Mouse (Mus musculus) limb, embryonic 14.5 days (tissue): ENCODE measurements around the gene Ggn. TPM values are rescaled to one million over a fixed set of nuclear protein-coding genes. Genes with fewer than 3 reads are reported as not detected.
"Not testable (repeated sequence)": the region's sequence is repeated elsewhere in the genome, so short reads cannot be mapped to it uniquely, and the experiment has no call there.

ENCODE experiments used
- ATAC-seq: fragments of 200-750 bp; cut with Nextera tagmentation; 2 replicates; pipeline ENCODE4 v1.8.0; 2017; ENCODE audit warnings: low read depth, moderate number of reproducible peaks, moderate TSS enrichment; ENCODE audit not compliant: low FRiP score
- DNase-seq: peaks from one replicate; pipeline ENCODE4 v3.0.0-alpha.2; 2015; ENCODE audit warnings: low spot score
- H3K27ac ChIP-seq: fragments of 300-500 bp; sonication (generic); replicated peaks from 2 replicates; pipeline ENCODE4 v1.5.1; 2014; ENCODE audit warnings: low read depth, mild to moderate bottlenecking, low read length, moderate library complexity, mixed read lengths
- H3K27me3 ChIP-seq: fragments of 300-500 bp; sonication (generic); 2 replicates; pipeline ENCODE4 v1.6.1; 2014; ENCODE audit warnings: low read length, mixed read lengths; ENCODE audit not compliant: control insufficient read depth, insufficient read depth
- H3K36me3 ChIP-seq: fragments of 300-500 bp; sonication (generic); 2 replicates; pipeline ENCODE4 v1.6.1; 2014; ENCODE audit warnings: mild to moderate bottlenecking, low read length, moderate library complexity, mixed read lengths; ENCODE audit not compliant: control insufficient read depth, insufficient read depth
- H3K4me1 ChIP-seq: fragments of 300-500 bp; sonication (generic); 2 replicates; pipeline ENCODE4 v1.6.1; 2014; ENCODE audit warnings: antibody characterized with exemption, low read length, mixed read lengths; ENCODE audit not compliant: control insufficient read depth, insufficient read depth
- H3K4me2 ChIP-seq: fragments of 300-500 bp; sonication (generic); replicated peaks from 2 replicates; pipeline ENCODE4 v1.6.1; 2014; ENCODE audit warnings: low read depth, mild to moderate bottlenecking, low read length, moderate library complexity; ENCODE audit not compliant: severe bottlenecking
- H3K4me3 ChIP-seq: fragments of 300-500 bp; sonication (generic); replicated peaks from 2 replicates; pipeline ENCODE4 v1.5.1; 2014; ENCODE audit warnings: low read length
- H3K9ac ChIP-seq: fragments of 300-500 bp; sonication (generic); 2 replicates; pipeline ENCODE4 v1.6.1; 2014; ENCODE audit warnings: mild to moderate bottlenecking, low read depth, low read length, moderate library complexity; ENCODE audit not compliant: severe bottlenecking
- H3K9me3 ChIP-seq: fragments of 300-500 bp; sonication (generic); 2 replicates; pipeline ENCODE4 v1.6.1; 2016; ENCODE audit warnings: low read length; ENCODE audit not compliant: control insufficient read depth
- POLR2A ChIP-seq: fragments of 200-500 bp; IDR thresholded peaks from 2 replicates; pipeline ENCODE4 v1.8.0; 2012; ENCODE audit warnings: inconsistent platforms, mild to moderate bottlenecking, moderate library complexity, borderline replicate concordance; ENCODE audit not compliant: insufficient read depth, insufficient read length; ENCODE audit errors: extremely low read depth
- WGBS: fragments of 180-500 bp; shearing (Covaris S2); extraction: QIAGEN DNeasy Blood & Tissue Kit; methylation state at CpG from one replicate; pipeline ENCODE4 v1.1.7; 2014; 5-methylcytosine and 5-hydroxymethylcytosine counted together
- polyA plus RNA-seq, 2 experiments: library from polyadenylated mRNA; depleted of rRNA in 1 of 2; stranded (reverse) in 1 of 2; unstranded in 1 of 2; fragments of >200 nt; fragmentation: Nextera tagmentation in 1 of 2; extraction: Ambion mirVana in 1 of 2; gene quantifications; 2 replicates each; pipeline versions ENCODE4 v1.2.1 to v1.2.3; 2012 to 2014

Gene Ggn
- polyA plus RNA-seq, 2 experiments: 0.45 to 0.91 TPM

GRCm38 (mm10) chr7:29126173-29126915 is 43.7 kb upstream of the Ggn start:
- 0 out of 2 replicates have a peak, but pooled peaks cover 8% of the 10 kb centered on the region for H3K4me1 ChIP-seq
- H3K4me3 ChIP-seq: no peak overlapping the region
- no peaks in the 10 kb centered on the region for H3K36me3 ChIP-seq
- H3K9ac ChIP-seq: no peak overlapping the region
- no peaks in the 10 kb centered on the region for H3K27me3 ChIP-seq
- ATAC-seq (no peak), DNase-seq (peak; percentile 40)
- TF ChIP-seq POLR2A: no peak
- no peak overlapping the region for H3K27ac ChIP-seq
- WGBS: 13% methylated on average over 7 of the region's 7 CpGs
- no peaks in the 10 kb centered on the region for H3K9me3 ChIP-seq
- H3K4me2 ChIP-seq: no peak overlapping the region

GRCm38 (mm10) chr7:29128725-29129124 is 41.3 kb upstream of the Ggn start:
- Histone ChIP-seq H3K27me3 (no peaks in the 10 kb centered on the region), H3K9me3 (no peaks in the 10 kb centered on the region), H3K4me2 (no peak overlapping the region), H3K27ac (no peak overlapping the region), H3K36me3 (no peaks in the 10 kb centered on the region), H3K4me1 (0 out of 2 replicates have a peak, but pooled peaks cover 8% of the 10 kb centered on the region), H3K4me3 (no peak overlapping the region), H3K9ac (no peak overlapping the region)
- DNase-seq: no peak
- no peak for TF ChIP-seq POLR2A
- WGBS: 57% methylated on average over 2 of the region's 2 CpGs
- ATAC-seq: no peak

GRCm38 (mm10) chr7:29134230-29134629 is 35.8 kb upstream of the Ggn start:
- no peak for TF ChIP-seq POLR2A
- Histone ChIP-seq H3K36me3 (no peaks in the 10 kb centered on the region), H3K4me1 (0 out of 2 replicates have a peak, but pooled peaks cover 7% of the 10 kb centered on the region), H3K9me3 (no peaks in the 10 kb centered on the region), H3K4me3 (peak overlapping the region; percentile 28), H3K4me2 (peak overlapping the region; percentile 52), H3K27me3 (no peaks in the 10 kb centered on the region), H3K9ac (peak overlapping the region; percentile 38; the same call in 1 of the 2 replicates), H3K27ac (no peak overlapping the region)
- ATAC-seq (no peak), DNase-seq (no peak)
- 4% methylated on average over 4 of the region's 4 CpGs for WGBS

- Histone ChIP-seq H3K9me3 (no peaks in the 10 kb centered on the region), H3K27ac (no peak within 1 kb of the TSS), H3K4me2 (peak within 1 kb of the TSS; percentile 52), H3K27me3 (no peaks in the 10 kb centered on the region), H3K9ac (peak within 1 kb of the TSS; percentile 38; the same call in 1 of the 2 replicates), H3K4me1 (0 out of 2 replicates have a peak, but pooled peaks cover 7% of the 10 kb centered on the region), H3K36me3 (no peaks in the 10 kb centered on the region), H3K4me3 (peak within 1 kb of the TSS; percentile 28)
- 1% methylated on average over 14 of the region's 20 CpGs for WGBS
- peak; percentile 70; the same call in 1 of the 2 replicates for ATAC-seq
- TF ChIP-seq POLR2A: no peak
- no peak for DNase-seq
These were observed 35.2 kb upstream of the Ggn start, which contains the start of gene Rasgrp4 for GRCm38 (mm10) chr7:29134693-29135386. Rasgrp4 (plus strand) TSS chr7:29134851.

GRCm38 (mm10) chr7:29137429-29137828 is 32.6 kb upstream of the Ggn start:
- no peak for ATAC-seq
- 0 out of 2 replicates have a peak, but pooled peaks cover 7% of the 10 kb centered on the region for H3K4me1 ChIP-seq

GRCm38 (mm10) chr7:29139237-29139636 is 30.8 kb upstream of the Ggn start:
- not testable (repeated sequence) for H3K27me3 ChIP-seq, H3K9me3 ChIP-seq, H3K27ac ChIP-seq, H3K4me3 ChIP-seq, DNase-seq, H3K9ac ChIP-seq, H3K36me3 ChIP-seq, H3K4me2 ChIP-seq, H3K4me1 ChIP-seq, ATAC-seq
- WGBS: 78% methylated on average over 3 of the region's 4 CpGs

More at GRCm38 (mm10) chr7:29137429-29137828, 32.6 kb upstream of the Ggn start:
- Histone ChIP-seq H3K9ac (no peak overlapping the region), H3K36me3 (no peaks in the 10 kb centered on the region), H3K27ac (no peak overlapping the region), H3K4me3 (no peak overlapping the region), H3K27me3 (no peaks in the 10 kb centered on the region), H3K4me2 (no peak overlapping the region), H3K9me3 (no peaks in the 10 kb centered on the region)
- no peak for DNase-seq
- 47% methylated on average over 16 of the region's 16 CpGs for WGBS
- TF ChIP-seq POLR2A: no peak
